Mouse (Mus musculus) spleen, adult 2 months (tissue): ENCODE data around the gene Acsl4.

ENCODE experiments used
- CTCF ChIP-seq: fragments of 200-500 bp; IDR thresholded peaks from 2 replicates; pipeline ENCODE4 v1.5.1; 2011; ENCODE audit warnings: mild to moderate bottlenecking, inconsistent platforms; ENCODE audit not compliant: insufficient read depth, insufficient read length, insufficient replicate concordance; ENCODE audit errors: extremely low read depth
- POLR2A ChIP-seq: fragments of 200-500 bp; IDR thresholded peaks from 2 replicates; pipeline ENCODE4 v1.6.1; 2011; ENCODE audit warnings: low read depth, low read length, inconsistent platforms

- TF ChIP-seq CTCF (no peak), POLR2A (no peak)
These were observed 85.7 kb downstream of the Acsl4 start for GRCm38 (mm10) chrX:142304592-142304991.
